Mouse (Mus musculus) neural tube, embryonic 11.5 days (tissue): ENCODE data around the gene 4930550L24Rik. TPM values are rescaled to one million over a fixed set of nuclear protein-coding genes. Genes with fewer than 3 reads are reported as not detected.

ENCODE experiments used
- ATAC-seq: fragments of 200-750 bp; cut with Nextera tagmentation; 2 replicates; pipeline ENCODE4 v1.8.0; 2017; ENCODE audit warnings: moderate number of reproducible peaks, mild to moderate bottlenecking, moderate TSS enrichment, moderate library complexity; ENCODE audit not compliant: insufficient read depth, low FRiP score, low TSS enrichment
- DNase-seq: peaks from one replicate; pipeline ENCODE4 v3.0.0-alpha.2; 2015; ENCODE audit warnings: low spot score
- H3K27ac ChIP-seq: fragments of 300-500 bp; sonication (generic); 2 replicates; pipeline ENCODE4 v1.5.1; 2014; ENCODE audit warnings: low read depth, mild to moderate bottlenecking, low read length
- H3K27me3 ChIP-seq: fragments of 300-500 bp; sonication (generic); 2 replicates; pipeline ENCODE4 v1.6.1; 2014; ENCODE audit warnings: mild to moderate bottlenecking, low read length, mixed read lengths; ENCODE audit not compliant: control insufficient read depth, insufficient read depth
- H3K36me3 ChIP-seq: fragments of 300-500 bp; sonication (generic); 2 replicates; pipeline ENCODE4 v1.6.1; 2014; ENCODE audit warnings: mild to moderate bottlenecking, low read length, moderate library complexity, mixed read lengths; ENCODE audit not compliant: control insufficient read depth, insufficient read depth
- H3K4me1 ChIP-seq: fragments of 300-500 bp; sonication (generic); 2 replicates; pipeline ENCODE4 v1.6.1; 2014; ENCODE audit warnings: low read length, mixed read lengths; ENCODE audit not compliant: control insufficient read depth, insufficient read depth
- H3K4me2 ChIP-seq: fragments of 300-500 bp; sonication (generic); 2 replicates; pipeline ENCODE4 v1.6.1; 2014; ENCODE audit warnings: low read depth, mild to moderate bottlenecking, moderate library complexity
- H3K4me3 ChIP-seq: fragments of 300-500 bp; sonication (generic); 2 replicates; pipeline ENCODE4 v1.5.1; 2014; ENCODE audit warnings: low read depth, low read length
- H3K9ac ChIP-seq: fragments of 300-500 bp; sonication (generic); 2 replicates; pipeline ENCODE4 v1.6.1; 2014; ENCODE audit warnings: mild to moderate bottlenecking, low read length
- H3K9me3 ChIP-seq: fragments of 300-500 bp; sonication (generic); 2 replicates; pipeline ENCODE4 v1.6.1; 2016; ENCODE audit warnings: low read length; ENCODE audit not compliant: control insufficient read depth
- WGBS: fragments of 180-500 bp; shearing (Covaris S2); extraction: QIAGEN DNeasy Blood & Tissue Kit; methylation state at CpG from one replicate; pipeline ENCODE4 v1.1.7; 2014; 5-methylcytosine and 5-hydroxymethylcytosine counted together
- polyA plus RNA-seq: library from polyadenylated mRNA; unstranded; fragments of >200 nt; fragmentation: Nextera tagmentation; extraction: Ambion mirVana; gene quantifications from 2 replicates; pipeline ENCODE4 v1.2.1, GENCODE M21; 2014

The 4930550L24Rik gene
- not detected in 2 replicates for polyA plus RNA-seq

- DNase-seq = no peak
- no peak within 1 kb of the TSS for H3K9ac ChIP-seq
- no peaks in the 10 kb centered on the region for H3K27me3 ChIP-seq
- 84% methylated on average over 2 of the region's 2 CpGs for WGBS
- H3K27ac ChIP-seq = no peak within 1 kb of the TSS
- no peaks in the 10 kb centered on the region for H3K36me3 ChIP-seq
- no peak within 1 kb of the TSS for H3K4me3 ChIP-seq
- H3K4me1 ChIP-seq = no peaks in the 10 kb centered on the region
- H3K9me3 ChIP-seq = no peaks in the 10 kb centered on the region
- no peak within 1 kb of the TSS for H3K4me2 ChIP-seq
- no peak for ATAC-seq
Measured at GRCm38 (mm10) chrX:58909060-58909459, at the start of gene 4930550L24Rik. 4930550L24Rik (plus strand) TSS chrX:58909360.

- Histone ChIP-seq H3K4me1 (no peaks in the 10 kb centered on the region), H3K9ac (no peak overlapping the region), H3K4me3 (no peak overlapping the region), H3K27ac (no peak overlapping the region), H3K36me3 (no peaks in the 10 kb centered on the region), H3K4me2 (no peak overlapping the region), H3K27me3 (no peaks in the 10 kb centered on the region), H3K9me3 (no peaks in the 10 kb centered on the region)
- 100% methylated on average over 1 of the region's 1 CpGs for WGBS
- ATAC-seq (no peak), DNase-seq (no peak)
Measured at GRCm38 (mm10) chrX:58900753-58901152, 8.4 kb upstream of the 4930550L24Rik start.

GRCm38 (mm10) chrX:58967969-58968368 lies 58.8 kb downstream of the 4930550L24Rik start:
- H3K9ac ChIP-seq = no peak overlapping the region
- no peaks in the 10 kb centered on the region for H3K36me3 ChIP-seq
- 73% methylated on average over 2 of the region's 2 CpGs for WGBS
- no peaks in the 10 kb centered on the region for H3K4me1 ChIP-seq
- ATAC-seq (peak; percentile 73), DNase-seq (peak; percentile 13)
- no peaks in the 10 kb centered on the region for H3K27me3 ChIP-seq
- H3K9me3 ChIP-seq = no peaks in the 10 kb centered on the region
- H3K4me3 ChIP-seq = no peak overlapping the region
- no peak overlapping the region for H3K4me2 ChIP-seq
- no peak overlapping the region for H3K27ac ChIP-seq
